Mouse (Mus musculus): Measurements from ENCODE around the gene Pcyt1b.

The Pcyt1b gene

GRCm38 (mm10) chrX:93654218-93655002, at the start of gene Pcyt1b:
Gene Pcyt1b, plus strand, starts transcription at chrX:93654863.
- DNase-seq (ENCODE audit: low spot score): no peak

GRCm38 (mm10) chrX:93630256-93630655, 24.4 kb upstream of the Pcyt1b start:
- DNase-seq (ENCODE audit: low spot score): no peak

- DNase-seq (ENCODE audit: low spot score): peak; percentile 15
Measured at GRCm38 (mm10) chrX:93631657-93632449, 22.8 kb upstream of the Pcyt1b start, which contains the start of gene Pola1. Gene Pola1, minus strand, starts transcription at chrX:93632155.

- DNase-seq (ENCODE audit: low spot score): no peak
Measured at GRCm38 (mm10) chrX:93634861-93635375, 19.7 kb upstream of the Pcyt1b start.

- no peak for DNase-seq (ENCODE audit: low spot score)
Measured at GRCm38 (mm10) chrX:93643600-93643999, 11.1 kb upstream of the Pcyt1b start.

- no peak for DNase-seq (ENCODE audit: low spot score)
Measured at GRCm38 (mm10) chrX:93644022-93644421, 10.6 kb upstream of the Pcyt1b start.

DNA sequence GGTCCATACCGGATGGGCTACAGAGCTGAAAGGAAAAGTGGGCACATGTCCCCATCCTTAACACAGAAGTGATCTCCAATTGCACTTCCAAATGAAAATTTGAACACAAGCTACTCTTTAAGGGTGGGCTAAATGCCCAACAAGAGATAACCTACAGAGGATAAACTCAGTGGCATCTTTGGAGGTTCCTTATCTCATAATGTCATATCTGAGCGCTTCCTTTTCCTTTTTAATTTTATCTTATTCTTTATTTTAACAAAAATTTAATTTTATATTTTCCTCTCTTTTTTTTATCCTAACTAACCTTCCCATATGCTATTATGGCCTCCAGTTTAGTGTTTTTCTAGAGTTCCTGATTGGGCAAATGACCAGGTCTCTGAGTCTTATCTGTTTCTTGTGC, 3.9 kb upstream of the Pcyt1b start:
- DNase-seq (ENCODE audit: low spot score): no peak

DNA sequence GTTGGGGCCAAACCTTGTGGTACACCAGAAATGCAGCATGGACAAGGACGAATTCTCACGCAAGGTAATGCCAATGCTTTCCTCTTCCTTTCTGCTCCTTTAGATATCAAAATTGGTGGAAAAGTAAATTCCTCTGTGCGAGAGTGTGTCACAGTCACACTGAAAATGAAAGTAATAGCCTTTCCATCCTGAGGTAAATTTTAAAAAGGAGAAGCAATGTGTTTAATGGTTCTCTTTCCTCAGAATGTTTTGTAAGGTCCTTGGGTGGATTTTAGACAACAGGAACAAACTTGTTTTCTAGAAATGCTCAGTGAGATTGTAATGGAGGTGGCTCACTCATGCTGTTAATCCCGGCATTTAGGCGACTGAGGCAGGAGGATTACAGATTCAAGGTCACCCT, 490 bp downstream of the Pcyt1b start:
- no peak for DNase-seq (ENCODE audit: low spot score)

DNA sequence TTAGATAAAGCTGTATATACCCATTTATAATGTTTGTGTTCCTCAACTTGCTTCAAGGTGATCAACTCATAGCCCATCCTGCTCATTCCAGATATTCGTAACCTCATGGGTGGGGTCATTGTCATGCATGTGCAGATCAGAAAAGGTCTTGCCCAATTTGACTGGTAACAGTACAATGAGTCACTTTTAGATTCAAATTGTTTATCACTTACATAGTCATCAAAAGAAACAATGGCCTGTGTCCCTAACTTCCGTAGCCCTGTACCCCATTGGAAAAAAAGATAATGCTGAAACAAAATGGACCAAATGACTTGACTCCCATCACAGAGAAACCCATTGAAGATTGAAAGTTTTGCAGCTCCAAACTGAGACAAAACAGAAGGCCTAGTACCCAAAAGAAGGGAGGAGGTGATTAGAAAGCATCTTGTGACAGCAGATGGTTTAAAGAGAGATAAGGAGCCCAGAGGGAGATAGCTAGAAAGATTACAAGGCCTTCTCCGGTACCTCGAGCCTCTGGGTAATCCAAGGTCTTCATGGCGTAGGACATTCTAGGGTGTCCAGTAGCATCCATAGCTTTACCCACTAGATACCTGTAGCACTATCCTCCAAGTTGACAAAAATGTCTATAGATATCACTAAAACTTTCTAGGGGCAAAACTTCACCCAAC, 9.4 kb downstream of the Pcyt1b start:
- DNase-seq (ENCODE audit: low spot score): no peak

- DNase-seq (ENCODE audit: low spot score): no peak
Measured at GRCm38 (mm10) chrX:93664787-93665186, 10.1 kb downstream of the Pcyt1b start.

DNA sequence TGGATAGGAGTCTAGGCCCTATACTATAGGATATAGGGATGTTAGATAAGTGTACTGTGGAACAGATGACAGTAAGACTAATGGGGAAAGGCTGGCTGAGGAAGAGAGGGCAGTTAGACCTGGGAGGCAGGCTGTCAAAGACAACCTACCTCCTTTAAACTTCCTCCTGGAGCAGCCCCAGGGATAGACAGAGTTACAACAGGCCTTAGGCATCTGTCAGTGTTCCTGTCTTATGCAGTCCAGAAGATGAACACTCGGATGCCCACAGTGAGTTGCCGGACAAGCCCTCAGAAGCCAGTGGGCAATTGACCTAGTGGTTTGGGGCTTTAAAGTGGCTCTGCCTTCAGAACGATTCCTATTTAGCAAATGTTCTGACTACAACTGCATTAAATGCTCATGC, 19.8 kb downstream of the Pcyt1b start:
- no peak for DNase-seq (ENCODE audit: low spot score)

DNA sequence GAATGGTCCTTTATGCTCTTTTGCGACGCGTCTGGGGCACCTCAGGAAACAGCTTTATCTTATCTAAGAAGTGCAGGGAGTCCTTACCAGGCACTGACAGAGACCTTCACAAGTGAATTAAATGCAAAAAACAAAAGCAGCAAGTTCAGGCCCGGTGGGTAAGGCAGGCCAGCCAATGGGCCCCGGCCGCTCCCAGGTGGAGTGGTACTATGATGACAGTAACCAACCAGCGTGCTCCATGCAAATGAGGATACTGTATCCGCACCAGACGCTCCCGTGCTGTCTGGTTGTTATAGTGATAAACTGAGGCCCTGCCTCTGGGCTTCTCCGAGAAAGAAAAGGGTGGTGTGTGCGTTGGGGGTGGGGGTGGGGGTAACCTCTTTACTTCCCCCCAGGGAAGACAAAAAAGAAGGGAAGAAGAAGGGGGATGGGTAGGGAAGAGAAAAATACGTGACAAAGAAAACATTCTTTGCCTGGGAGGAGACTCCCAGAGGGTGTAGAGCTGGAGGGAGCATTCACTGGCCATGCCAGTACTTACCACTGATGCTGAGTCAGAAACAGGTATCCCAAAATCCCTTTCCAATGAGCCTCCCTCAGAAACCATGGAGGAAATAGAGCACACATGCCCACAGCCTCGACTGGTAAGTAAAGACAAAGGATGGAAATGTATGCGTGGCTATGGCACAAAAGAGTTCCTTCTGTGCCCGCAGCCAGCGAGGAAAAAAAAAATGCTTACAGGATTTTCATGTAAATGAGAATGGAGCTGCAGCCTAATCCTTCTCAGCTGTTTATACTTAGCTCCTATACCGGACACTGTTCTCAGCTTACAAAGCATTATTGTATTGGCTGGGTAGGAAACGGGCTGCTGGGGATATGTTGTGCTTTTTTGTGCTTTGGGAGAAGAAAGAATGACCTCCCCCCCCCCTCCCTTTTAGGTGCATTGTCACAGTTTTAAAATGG, 20.5 kb downstream of the Pcyt1b start:
- peak; percentile 29 for DNase-seq (ENCODE audit: low spot score)

DNA sequence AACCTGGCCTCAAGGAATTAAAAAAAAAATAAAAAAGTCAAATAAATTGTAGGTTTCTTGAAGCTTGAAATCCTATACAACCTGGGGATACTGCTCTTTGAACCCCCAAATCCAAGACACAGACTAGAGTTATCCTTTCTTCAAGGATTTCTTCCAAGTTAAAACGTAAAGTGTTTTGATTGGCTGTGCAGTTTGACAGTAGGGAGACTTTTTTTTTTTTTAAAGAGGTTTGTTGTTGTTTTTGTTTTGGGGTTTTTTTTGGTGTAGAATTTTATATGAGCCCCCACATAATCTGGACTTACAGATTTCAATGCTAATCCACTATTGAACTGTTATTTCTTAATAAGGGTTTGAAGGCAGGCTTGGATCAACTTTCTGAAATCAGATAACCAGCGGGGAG, 21.6 kb downstream of the Pcyt1b start:
- no peak for DNase-seq (ENCODE audit: low spot score)

DNA sequence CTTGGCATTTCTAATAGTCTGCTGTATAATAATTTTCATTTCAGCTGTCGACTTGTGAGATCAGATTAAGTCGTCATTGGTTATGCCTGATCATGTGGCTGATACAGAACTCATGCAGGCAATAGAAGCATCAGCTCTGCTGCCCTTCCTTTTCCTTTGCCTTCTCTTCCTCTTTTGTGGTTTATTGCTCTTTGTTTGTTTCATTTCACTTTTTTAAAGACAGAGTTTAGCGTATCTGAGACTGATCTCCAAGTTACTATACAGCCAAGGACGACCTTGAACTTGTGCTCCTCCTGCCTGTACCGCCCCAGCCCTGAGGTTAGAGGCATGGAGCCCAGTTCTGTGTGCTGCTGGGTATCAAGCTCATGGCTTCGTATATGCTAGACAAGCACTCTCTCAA, 34.6 kb downstream of the Pcyt1b start:
- DNase-seq (ENCODE audit: low spot score): no peak

GRCm38 (mm10) chrX:93690672-93691071, 36.0 kb downstream of the Pcyt1b start:
- DNase-seq (ENCODE audit: low spot score): no peak

GRCm38 (mm10) chrX:93697596-93697995, 42.9 kb downstream of the Pcyt1b start:
- DNase-seq (ENCODE audit: low spot score): no peak

- DNase-seq (ENCODE audit: low spot score): peak; percentile 9
Measured at GRCm38 (mm10) chrX:93700528-93701225, 46.0 kb downstream of the Pcyt1b start.

DNA sequence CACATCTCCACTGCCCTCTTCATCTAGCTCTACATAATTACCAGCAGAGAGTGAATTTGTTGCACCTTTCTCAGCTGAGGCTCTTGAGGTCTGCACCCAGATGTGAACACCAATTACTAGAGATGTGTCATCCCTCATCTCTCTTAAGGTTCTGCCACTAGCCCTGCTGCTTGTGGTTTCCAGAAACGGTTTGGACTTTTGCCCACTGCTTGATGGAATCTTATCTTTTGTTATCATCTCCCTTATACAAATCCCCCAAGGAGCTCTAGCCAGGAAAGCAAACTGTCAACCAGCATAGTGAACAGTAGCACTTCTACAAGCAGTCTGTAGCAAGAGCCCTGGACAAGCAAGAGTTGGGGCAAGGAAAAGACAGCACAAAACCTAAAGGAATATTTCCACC, 57.9 kb downstream of the Pcyt1b start:
- DNase-seq (ENCODE audit: low spot score): no peak

DNA sequence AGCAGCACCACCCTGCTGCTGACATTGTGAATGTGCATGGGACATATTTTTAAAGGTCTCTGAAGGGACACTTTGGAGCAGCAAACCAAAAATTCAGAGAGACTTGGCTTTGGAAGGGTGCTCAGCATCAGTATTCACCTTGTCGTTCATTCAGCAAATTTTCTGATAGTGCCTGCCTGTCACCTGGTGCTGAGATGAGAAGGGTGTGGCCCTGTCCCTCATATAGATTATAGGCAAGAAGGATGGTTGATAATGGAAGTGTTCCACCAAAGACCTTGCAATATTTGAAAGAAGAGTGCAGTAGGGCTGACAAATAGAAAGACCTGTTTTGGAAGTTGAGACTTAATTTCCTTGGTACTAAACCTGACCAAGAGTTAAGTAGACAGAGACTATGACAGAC, 74.9 kb downstream of the Pcyt1b start:
- no peak for DNase-seq (ENCODE audit: low spot score)

- no peak for DNase-seq (ENCODE audit: low spot score)
Measured at GRCm38 (mm10) chrX:93730854-93731253, 76.2 kb downstream of the Pcyt1b start.

DNA sequence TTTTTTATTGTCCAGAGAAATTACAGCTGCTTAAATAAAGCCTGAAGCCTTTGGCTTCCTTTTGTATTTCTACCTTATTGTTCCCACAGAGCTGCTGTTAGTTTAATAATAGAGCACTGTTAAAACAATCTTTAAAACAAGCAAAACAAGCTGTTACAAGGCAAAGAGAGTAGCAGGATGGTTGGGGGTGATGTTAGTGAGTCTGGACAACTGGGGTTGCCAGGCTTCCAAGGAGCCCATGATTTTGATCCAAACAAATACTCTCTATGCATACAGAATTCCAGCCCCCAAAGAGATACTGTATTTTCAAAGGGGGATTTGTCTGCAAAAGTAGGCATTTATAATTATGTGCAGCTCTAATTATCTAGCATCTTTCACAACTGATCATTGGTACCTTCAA, 77.7 kb downstream of the Pcyt1b start:
- DNase-seq (ENCODE audit: low spot score): no peak
